Mouse (Mus musculus): Measurements from ENCODE around the gene Smad3.

DNA sequence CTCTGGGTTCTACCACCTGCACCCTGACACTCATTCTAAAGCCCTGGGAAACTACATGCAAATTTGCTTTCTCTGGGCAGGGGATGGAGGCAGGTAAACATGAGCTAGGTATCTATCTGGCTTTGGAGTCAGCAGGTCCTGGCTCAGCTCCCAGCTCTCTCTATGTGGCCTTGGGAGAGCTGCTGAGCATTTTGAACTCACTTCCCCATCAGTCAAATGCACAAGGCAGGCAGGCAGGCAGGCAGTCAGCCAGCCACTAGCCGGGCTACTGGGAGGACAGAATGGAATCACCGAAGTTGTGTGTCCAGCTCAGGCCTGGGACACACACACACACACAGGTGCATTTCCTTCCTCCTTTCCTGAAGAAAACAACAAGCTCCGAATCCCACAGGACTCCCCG, 58.6 kb downstream of the Smad3 start:
- TF ChIP-seq POLR2A (IDR thresholded peaks at IDR 0.05; ENCODE audit: insufficient read length, low read depth) (no peak), USF1 (IDR thresholded peaks at IDR 0.05; ENCODE audit: low read depth) (no peak), E2F4 (IDR thresholded peaks at IDR 0.05; ENCODE audit: insufficient read depth) (no peak), MYOD1 (IDR thresholded peaks at IDR 0.05; ENCODE audit: control insufficient read depth in 1 of 3, insufficient read length in 2 of 3, low read depth in 2 of 3) (no peak), TCF3 (IDR thresholded peaks at IDR 0.05; ENCODE audit: insufficient read length, low read depth) (no peak)
